Mouse (Mus musculus): ENCODE results near the gene Ptchd1.

Gene Ptchd1

GRCm38 (mm10) chrX:155623701-155624281, at the start of gene Ptchd1:
Gene Ptchd1, minus strand, starts transcription at chrX:155623814.
- peak; percentile 2 to 30 for DNase-seq (ENCODE audit: inconsistent age in 2 of 2, low spot score in 1 of 2)

GRCm38 (mm10) chrX:155657971-155658370, 34.4 kb upstream of the Ptchd1 start:
- no peak for DNase-seq (ENCODE audit: inconsistent age in 2 of 2, low spot score in 1 of 2)

GRCm38 (mm10) chrX:155645975-155646374, 22.4 kb upstream of the Ptchd1 start:
- no peak for DNase-seq (ENCODE audit: inconsistent age in 2 of 2, low spot score in 1 of 2)

- peak in 1 of 2 experiments; percentile 58 for DNase-seq (ENCODE audit: inconsistent age in 2 of 2, low spot score in 1 of 2)
Observed at GRCm38 (mm10) chrX:155643975-155644374, 20.4 kb upstream of the Ptchd1 start.

- DNase-seq (ENCODE audit: inconsistent age in 2 of 2, low spot score in 1 of 2), result no peak
Observed at GRCm38 (mm10) chrX:155625671-155626196, 2.1 kb upstream of the Ptchd1 start.

- no peak for DNase-seq (ENCODE audit: inconsistent age in 2 of 2, low spot score in 1 of 2)
Observed at GRCm38 (mm10) chrX:155624895-155625294, 1.3 kb upstream of the Ptchd1 start.

GRCm38 (mm10) chrX:155624341-155624841, 777 bp upstream of the Ptchd1 start, which contains the start of gene Gm15155:
Gene Gm15155, plus strand, starts transcription at chrX:155624741.
- DNase-seq (ENCODE audit: inconsistent age in 2 of 2, low spot score in 1 of 2), result no peak

- peak in 1 of 2 experiments; percentile 35 for DNase-seq (ENCODE audit: inconsistent age in 2 of 2, low spot score in 1 of 2)
Observed at GRCm38 (mm10) chrX:155622961-155623599, 534 bp downstream of the Ptchd1 start.

- peak in 1 of 2 experiments; percentile 24 for DNase-seq (ENCODE audit: inconsistent age in 2 of 2, low spot score in 1 of 2)
Observed at GRCm38 (mm10) chrX:155622527-155622926, 1.1 kb downstream of the Ptchd1 start.

GRCm38 (mm10) chrX:155601196-155601595, 22.4 kb downstream of the Ptchd1 start:
- no peak for DNase-seq (ENCODE audit: inconsistent age in 2 of 2, low spot score in 1 of 2)

- DNase-seq (ENCODE audit: inconsistent age in 2 of 2, low spot score in 1 of 2), result no peak
Observed at GRCm38 (mm10) chrX:155596390-155596789, 27.2 kb downstream of the Ptchd1 start.

- DNase-seq (ENCODE audit: inconsistent age in 2 of 2, low spot score in 1 of 2), result no peak
Observed at GRCm38 (mm10) chrX:155594685-155595084, 28.9 kb downstream of the Ptchd1 start.

GRCm38 (mm10) chrX:155592467-155592866, 31.1 kb downstream of the Ptchd1 start:
- peak in 1 of 2 experiments; percentile 29 for DNase-seq (ENCODE audit: inconsistent age in 2 of 2, low spot score in 1 of 2)

GRCm38 (mm10) chrX:155591490-155591889, 32.1 kb downstream of the Ptchd1 start:
- no peak for DNase-seq (ENCODE audit: inconsistent age in 2 of 2, low spot score in 1 of 2)

GRCm38 (mm10) chrX:155584586-155584985, 39.0 kb downstream of the Ptchd1 start:
- DNase-seq (ENCODE audit: inconsistent age in 2 of 2, low spot score in 1 of 2), result no peak

- no peak for DNase-seq (ENCODE audit: inconsistent age in 2 of 2, low spot score in 1 of 2)
Observed at GRCm38 (mm10) chrX:155579791-155580190, 43.8 kb downstream of the Ptchd1 start.

- DNase-seq (ENCODE audit: inconsistent age in 2 of 2, low spot score in 1 of 2), result no peak
Observed at GRCm38 (mm10) chrX:155572396-155572795, 51.2 kb downstream of the Ptchd1 start.

GRCm38 (mm10) chrX:155543780-155544179, 79.8 kb downstream of the Ptchd1 start:
- no peak for DNase-seq (ENCODE audit: inconsistent age in 2 of 2, low spot score in 1 of 2)

All from adrenal gland, adult (tissue).